Mouse (Mus musculus): ENCODE measurements around the gene Stk39.

DNA sequence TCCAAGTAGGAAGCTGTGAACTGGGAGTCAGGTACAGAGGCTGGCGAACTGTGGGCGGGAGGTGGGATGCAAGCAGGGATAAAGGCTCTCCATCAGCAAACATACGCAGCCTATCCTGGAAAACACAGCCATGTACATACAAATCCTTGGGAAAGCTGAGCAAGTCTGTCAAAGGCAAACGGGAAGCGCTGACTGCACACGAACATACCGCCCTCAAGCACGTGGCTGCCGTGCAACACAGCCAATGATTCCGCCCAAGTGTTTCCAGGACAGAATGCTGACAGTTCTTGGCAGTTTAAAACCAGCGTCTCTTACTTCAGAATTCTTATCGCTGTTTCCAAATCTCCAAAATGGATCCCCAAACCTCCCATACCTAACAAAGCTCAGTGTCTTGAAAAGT is 123.1 kb downstream of the Stk39 start:
- TF ChIP-seq ZNF384 (IDR thresholded peaks at IDR 0.05; ENCODE audit: low read depth, low read length): no peak
- no peak for TF ChIP-seq HCFC1 (IDR thresholded peaks at IDR 0.05; ENCODE audit: borderline replicate concordance, insufficient read depth, low read length)
- no peak for TF ChIP-seq ZC3H11A (IDR thresholded peaks at IDR 0.05; ENCODE audit: borderline replicate concordance, low read depth, low read length)
- no peak for TF ChIP-seq CHD2 (IDR thresholded peaks at IDR 0.05; ENCODE audit: low read depth, low read length)

All from ES-E14 (cell line).